Mouse (Mus musculus) urinary bladder, adult 18-20 months (tissue): ENCODE measurements around the gene Gm21746.
"Not testable (repeated sequence)": the region's sequence is repeated elsewhere in the genome, so short reads cannot be mapped to it uniquely, and the experiment has no call there.

Experiments used
- DNase-seq, 2 experiments: peaks; one replicate each; pipeline ENCODE4 v3.0.0; 2022; ENCODE audit warnings: low spot score in 2 of 2, mixed read lengths in 2 of 2

Gm21746 gene

GRCm38 (mm10) chrY:6237895-6238294 lies at the start of gene Gm21746:
TSS of gene Gm21746 (minus strand) at chrY:6237995.
- DNase-seq, result not testable (repeated sequence)

GRCm38 (mm10) chrY:6266798-6267197 lies 29.0 kb upstream of the Gm21746 start, which contains the start of gene Gm20873:
TSS of gene Gm20873 (plus strand) at chrY:6267098.
- DNase-seq, result not testable (repeated sequence)
